Mouse (Mus musculus): ENCODE measurements around the gene Mrps21.

DNA sequence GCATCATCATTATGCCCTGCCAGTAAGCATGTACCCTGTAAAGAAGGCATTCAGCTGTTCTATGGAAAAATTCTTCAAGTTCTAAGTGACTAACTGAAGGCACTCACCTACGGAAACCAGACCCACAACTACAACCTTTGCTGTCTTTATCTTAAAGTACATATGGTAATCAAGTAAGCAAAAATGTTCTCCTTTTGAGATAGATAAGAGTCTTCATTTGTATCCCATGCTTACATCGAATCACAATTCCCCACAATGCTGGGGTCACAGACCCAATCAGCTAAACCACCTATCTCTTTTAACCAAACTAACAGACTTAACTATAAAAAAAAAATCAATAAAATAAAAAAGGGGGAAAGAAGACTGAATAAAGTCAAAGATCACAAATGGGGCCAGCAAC, 32.1 kb downstream of the Mrps21 start:
- TF ChIP-seq GATA1 (IDR thresholded peaks at IDR 0.05; ENCODE audit: low read length) (no peak), TAL1 (IDR thresholded peaks at IDR 0.05; ENCODE audit: low read length) (no peak)

Data from erythroblast, embryonic 14.5 days (primary cell).